Mouse (Mus musculus) CH12F3 (cell line): ENCODE results near the gene Ndufa5.

Experiments used
- in situ Hi-C: fragments of 300-500 bp; cut with MboI; formaldehyde crosslinking; loops from 2 replicates; pipeline ENCODE4 v1.14.3; 2020; ENCODE audit warnings: low sequenced_read_pairs

Ndufa5 gene

DNA sequence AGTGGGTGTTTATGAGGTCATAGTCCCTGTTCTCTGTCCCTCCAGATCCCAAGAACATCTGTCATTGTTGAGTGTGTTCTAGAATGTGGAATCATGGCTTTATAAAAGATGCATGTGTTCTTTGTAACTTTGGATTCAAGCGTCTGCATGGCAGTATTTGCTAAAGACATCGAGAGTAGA, 141 bp upstream of the Ndufa5 start, which contains the start of gene Asb15:
Asb15 (plus strand) TSS at position 81 of the 180 bp plus-strand sequence.
- in situ Hi-C loops = loop anchor here (10.0 kb wide), 1 partner anchor 97 kb away; no protein-coding TSS in a partner anchor

GRCm38 (mm10) chr6:24525705-24526104, 2.1 kb downstream of the Ndufa5 start:
- in situ Hi-C loops = loop anchor here (10.0 kb wide), 1 partner anchor 99 kb away; no protein-coding TSS in a partner anchor

- in situ Hi-C loops = no loop called here
Observed at GRCm38 (mm10) chr6:24516197-24516596, 11.6 kb downstream of the Ndufa5 start.

GRCm38 (mm10) chr6:24514552-24515284, 13.1 kb downstream of the Ndufa5 start, which contains the start of gene Iqub:
Gene Iqub, minus strand, starts transcription at chr6:24515067.
- in situ Hi-C loops = no loop called here

GRCm38 (mm10) chr6:24504141-24504540, 23.7 kb downstream of the Ndufa5 start:
- in situ Hi-C loops = no loop called here

DNA sequence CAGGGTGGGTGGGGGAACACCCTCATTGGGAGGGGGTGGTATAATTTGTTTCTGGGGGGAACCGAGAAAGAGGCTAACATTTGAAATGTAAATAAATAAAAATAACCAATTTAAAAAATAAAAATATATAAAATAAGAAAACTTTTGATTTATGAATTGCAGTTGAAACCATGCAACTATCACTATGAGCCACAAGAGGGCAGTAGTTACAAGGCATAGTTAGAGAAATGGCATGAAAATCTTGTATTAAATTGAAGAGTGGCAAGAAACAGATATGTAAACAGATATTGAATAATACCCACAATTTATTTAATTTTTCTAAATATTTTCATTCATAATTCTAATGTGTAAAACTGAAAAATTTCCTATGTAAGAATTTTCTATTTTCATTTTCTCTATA, 37.5 kb downstream of the Ndufa5 start:
- in situ Hi-C loops = no loop called here

GRCm38 (mm10) chr6:24486530-24486929, 41.3 kb downstream of the Ndufa5 start:
- in situ Hi-C loops = no loop called here

GRCm38 (mm10) chr6:24470571-24471132, 57.2 kb downstream of the Ndufa5 start:
- in situ Hi-C loops = no loop called here

DNA sequence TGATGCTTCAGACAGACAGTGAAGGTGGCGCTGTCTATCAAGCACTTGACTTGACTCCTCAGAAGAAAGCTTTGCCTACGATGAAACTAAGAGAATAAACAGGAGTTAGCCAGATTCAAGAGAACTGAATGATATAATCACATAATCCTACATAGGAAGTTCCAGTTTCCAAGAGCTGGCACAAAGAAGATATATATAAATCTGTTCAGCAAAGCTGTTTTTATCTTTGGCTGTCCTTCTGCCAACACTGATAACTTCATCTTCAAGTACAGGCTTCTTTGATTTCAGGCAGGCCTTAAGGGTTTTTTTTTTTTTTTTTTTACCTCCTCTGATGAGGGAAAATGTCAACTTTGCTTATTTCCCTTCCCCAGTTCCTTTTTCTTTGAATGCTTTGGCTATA, 57.7 kb downstream of the Ndufa5 start:
- in situ Hi-C loops = no loop called here
